Mouse (Mus musculus): Measurements from ENCODE around the gene Slc2a4. TPM values are rescaled to one million over a fixed set of nuclear protein-coding genes. Genes with fewer than 3 reads are reported as not detected.
"Not testable (repeated sequence)": the region's sequence is repeated elsewhere in the genome, so short reads cannot be mapped to it uniquely, and the experiment has no call there.

Slc2a4 gene
- polyA plus RNA-seq, 1 experiment = 78.6 TPM

DNA sequence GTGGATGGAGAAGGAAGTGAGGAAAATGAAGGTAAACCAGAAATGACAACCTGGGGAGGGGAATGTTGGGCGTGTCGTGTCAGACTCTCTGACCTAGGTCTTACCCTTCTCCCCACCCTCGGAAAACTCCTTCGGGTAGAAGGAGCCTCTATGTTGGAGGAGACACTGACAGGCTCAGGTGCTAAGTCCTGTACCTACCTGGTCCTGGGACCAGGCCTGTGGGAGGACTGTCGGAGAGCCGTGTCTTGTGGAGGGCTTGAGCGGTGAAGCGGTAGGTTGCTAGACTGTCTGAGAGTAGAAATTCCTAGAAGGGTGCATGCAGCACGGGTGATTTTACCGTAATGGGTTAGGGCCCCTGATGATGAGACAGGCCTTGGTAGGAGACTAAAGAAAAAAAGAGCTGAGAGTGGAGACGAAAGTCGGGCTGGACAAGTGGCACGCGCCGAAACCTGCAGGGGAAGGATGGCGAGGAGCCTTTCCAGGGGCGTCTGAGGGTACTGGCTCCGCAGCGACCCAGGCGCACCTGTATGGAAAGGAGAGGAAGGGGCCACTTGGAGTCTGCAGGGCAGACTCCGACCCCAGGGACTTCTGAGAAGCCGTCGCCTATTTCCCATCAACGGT lies 16.8 kb upstream of the Slc2a4 start, which contains the start of gene Cldn7:
Gene Cldn7 (plus strand): TSS at position 130 of the 621 bp plus-strand sequence.
- no peak for TF ChIP-seq POLR2A (IDR thresholded peaks at IDR 0.05; ENCODE audit: low read depth, low read length)
- no peak for TF ChIP-seq CTCF (conservative IDR thresholded peaks at IDR 0.05; ENCODE audit: insufficient read depth, insufficient read length, low read depth, low read length)
- no peaks in the 10 kb centered on the region for H3K36me3 ChIP-seq (ENCODE audit: control insufficient read depth, insufficient read depth, low read length)
- H3K4me1 ChIP-seq (ENCODE audit: control insufficient read depth, insufficient read depth, low read length) = peaks cover 3% of the 10 kb centered on the region; the same call in 1 of the 2 replicates
- H3K27ac ChIP-seq (ENCODE audit: insufficient read depth, low read depth, low read length) = peak within 1 kb of the TSS; percentile 72
- peaks cover 1% of the 10 kb centered on the region; the same call in 1 of the 2 replicates for H3K27me3 ChIP-seq (replicated peaks; ENCODE audit: control insufficient read depth, insufficient read depth, low read length)
- H3K4me3 ChIP-seq (ENCODE audit: insufficient read depth, low read depth, low read length) = peak within 1 kb of the TSS; percentile 70
- WGBS = 21% methylated on average over 24 of the region's 24 CpGs
- DNase-seq = no peak

GRCm38 (mm10) chr11:69961841-69962240 lies 13.9 kb upstream of the Slc2a4 start:
- H3K27me3 ChIP-seq (replicated peaks; ENCODE audit: control insufficient read depth, insufficient read depth, low read length) = peaks cover 1% of the 10 kb centered on the region; the same call in 1 of the 2 replicates
- TF ChIP-seq CTCF (conservative IDR thresholded peaks at IDR 0.05; ENCODE audit: insufficient read depth, insufficient read length, low read depth, low read length) (no peak), POLR2A (IDR thresholded peaks at IDR 0.05; ENCODE audit: low read depth, low read length) (no peak)
- no peak for DNase-seq
- H3K27ac ChIP-seq (ENCODE audit: insufficient read depth, low read depth, low read length) = no peak overlapping the region
- no peak overlapping the region for H3K4me3 ChIP-seq (ENCODE audit: insufficient read depth, low read depth, low read length)
- 34% methylated on average over 5 of the region's 5 CpGs for WGBS
- H3K36me3 ChIP-seq (ENCODE audit: control insufficient read depth, insufficient read depth, low read length) = no peaks in the 10 kb centered on the region
- H3K4me1 ChIP-seq (ENCODE audit: control insufficient read depth, insufficient read depth, low read length) = peaks cover 1% of the 10 kb centered on the region; the same call in 1 of the 2 replicates

GRCm38 (mm10) chr11:69960616-69961015 lies 12.6 kb upstream of the Slc2a4 start:
- WGBS = 51% methylated on average over 5 of the region's 5 CpGs
- no peaks in the 10 kb centered on the region for H3K4me1 ChIP-seq (ENCODE audit: control insufficient read depth, insufficient read depth, low read length)

GRCm38 (mm10) chr11:69956218-69956617 lies 8.2 kb upstream of the Slc2a4 start:
- no peaks in the 10 kb centered on the region for H3K36me3 ChIP-seq (ENCODE audit: control insufficient read depth, insufficient read depth, low read length)
- WGBS = 73% methylated on average over 1 of the region's 1 CpGs
- no peaks in the 10 kb centered on the region for H3K27me3 ChIP-seq (replicated peaks; ENCODE audit: control insufficient read depth, insufficient read depth, low read length)
- no peaks in the 10 kb centered on the region for H3K4me1 ChIP-seq (ENCODE audit: control insufficient read depth, insufficient read depth, low read length)
- TF ChIP-seq CTCF (conservative IDR thresholded peaks at IDR 0.05; ENCODE audit: insufficient read depth, insufficient read length, low read depth, low read length) (0 out of 2 replicates have a peak, but pooled peaks have one; percentile 4), POLR2A (IDR thresholded peaks at IDR 0.05; ENCODE audit: low read depth, low read length) (no peak)
- no peak overlapping the region for H3K4me3 ChIP-seq (ENCODE audit: insufficient read depth, low read depth, low read length)
- DNase-seq = no peak
- H3K27ac ChIP-seq (ENCODE audit: insufficient read depth, low read depth, low read length) = no peak overlapping the region

More at GRCm38 (mm10) chr11:69960616-69961015, 12.6 kb upstream of the Slc2a4 start:
- Histone ChIP-seq H3K27ac (ENCODE audit: insufficient read depth, low read depth, low read length) (no peak overlapping the region), H3K36me3 (ENCODE audit: control insufficient read depth, insufficient read depth, low read length) (no peaks in the 10 kb centered on the region), H3K4me3 (ENCODE audit: insufficient read depth, low read depth, low read length) (no peak overlapping the region), H3K27me3 (replicated peaks; ENCODE audit: control insufficient read depth, insufficient read depth, low read length) (peaks cover 1% of the 10 kb centered on the region; the same call in 1 of the 2 replicates)
- TF ChIP-seq CTCF (conservative IDR thresholded peaks at IDR 0.05; ENCODE audit: insufficient read depth, insufficient read length, low read depth, low read length) (peak; percentile 30), POLR2A (IDR thresholded peaks at IDR 0.05; ENCODE audit: low read depth, low read length) (no peak)
- no peak for DNase-seq

GRCm38 (mm10) chr11:69955618-69956017 lies 7.6 kb upstream of the Slc2a4 start:
- H3K4me3 ChIP-seq (ENCODE audit: insufficient read depth, low read depth, low read length); H3K27ac ChIP-seq (ENCODE audit: insufficient read depth, low read depth, low read length); H3K27me3 ChIP-seq (replicated peaks; ENCODE audit: control insufficient read depth, insufficient read depth, low read length); DNase-seq; H3K4me1 ChIP-seq (ENCODE audit: control insufficient read depth, insufficient read depth, low read length); H3K36me3 ChIP-seq (ENCODE audit: control insufficient read depth, insufficient read depth, low read length): not testable (repeated sequence)
- WGBS = 69% methylated on average over 4 of the region's 4 CpGs

- TF ChIP-seq CTCF (conservative IDR thresholded peaks at IDR 0.05; ENCODE audit: insufficient read depth, insufficient read length, low read depth, low read length) (no peak), POLR2A (IDR thresholded peaks at IDR 0.05; ENCODE audit: low read depth, low read length) (no peak)
- Histone ChIP-seq H3K36me3 (ENCODE audit: control insufficient read depth, insufficient read depth, low read length) (no peaks in the 10 kb centered on the region), H3K4me3 (ENCODE audit: insufficient read depth, low read depth, low read length) (no peak overlapping the region), H3K27me3 (replicated peaks; ENCODE audit: control insufficient read depth, insufficient read depth, low read length) (no peaks in the 10 kb centered on the region), H3K4me1 (ENCODE audit: control insufficient read depth, insufficient read depth, low read length) (0 out of 2 replicates have a peak, but pooled peaks cover 4% of the 10 kb centered on the region), H3K27ac (ENCODE audit: insufficient read depth, low read depth, low read length) (no peak overlapping the region)
- 41% methylated on average over 11 of the region's 11 CpGs for WGBS
- no peak for DNase-seq
Observed at GRCm38 (mm10) chr11:69953267-69953915, 5.4 kb upstream of the Slc2a4 start.

GRCm38 (mm10) chr11:69952274-69952673 lies 4.3 kb upstream of the Slc2a4 start:
- WGBS = 22% methylated on average over 1 of the region's 1 CpGs
- DNase-seq = no peak
- no peak; the same call in 1 of the 2 replicates for TF ChIP-seq CTCF (conservative IDR thresholded peaks at IDR 0.05; ENCODE audit: insufficient read depth, insufficient read length, low read depth, low read length)
- TF ChIP-seq POLR2A (IDR thresholded peaks at IDR 0.05; ENCODE audit: low read depth, low read length) = no peak

More at GRCm38 (mm10) chr11:69952274-69952673, 4.3 kb upstream of the Slc2a4 start:
- H3K4me3 ChIP-seq (ENCODE audit: insufficient read depth, low read depth, low read length) = no peak overlapping the region
- H3K4me1 ChIP-seq (ENCODE audit: control insufficient read depth, insufficient read depth, low read length) = 0 out of 2 replicates have a peak, but pooled peaks cover 4% of the 10 kb centered on the region
- no peaks in the 10 kb centered on the region for H3K36me3 ChIP-seq (ENCODE audit: control insufficient read depth, insufficient read depth, low read length)
- H3K27ac ChIP-seq (ENCODE audit: insufficient read depth, low read depth, low read length) = no peak overlapping the region
- H3K27me3 ChIP-seq (replicated peaks; ENCODE audit: control insufficient read depth, insufficient read depth, low read length) = no peaks in the 10 kb centered on the region
